Mouse (Mus musculus): Measurements from ENCODE around the gene Cpb2. TPM values are rescaled to one million over a fixed set of nuclear protein-coding genes. Genes with fewer than 3 reads are reported as not detected.

Gene Cpb2
- total RNA-seq, 2 experiments from 2014 or later: not detected

- no peak for ATAC-seq (ENCODE audit: poor library complexity, severe bottlenecking)
Measured at GRCm38 (mm10) chr14:75246024-75247000, 4.2 kb downstream of the Cpb2 start.

- no peak for ATAC-seq (ENCODE audit: poor library complexity, severe bottlenecking)
Measured at GRCm38 (mm10) chr14:75250432-75250831, 8.3 kb downstream of the Cpb2 start.

- peak; percentile 86 for ATAC-seq (ENCODE audit: poor library complexity, severe bottlenecking)
Measured at GRCm38 (mm10) chr14:75256521-75256920, 14.4 kb downstream of the Cpb2 start.

GRCm38 (mm10) chr14:75269531-75269930, 27.4 kb downstream of the Cpb2 start:
- no peak for ATAC-seq (ENCODE audit: poor library complexity, severe bottlenecking)

GRCm38 (mm10) chr14:75279716-75280115, 37.6 kb downstream of the Cpb2 start:
- no peak for ATAC-seq (ENCODE audit: poor library complexity, severe bottlenecking)

GRCm38 (mm10) chr14:75280406-75280805, 38.3 kb downstream of the Cpb2 start:
- ATAC-seq (ENCODE audit: poor library complexity, severe bottlenecking): no peak

- peak; percentile 1; the same call in 1 of the 2 replicates for ATAC-seq (ENCODE audit: poor library complexity, severe bottlenecking)
Measured at GRCm38 (mm10) chr14:75283609-75284192, 41.6 kb downstream of the Cpb2 start.

- ATAC-seq (ENCODE audit: poor library complexity, severe bottlenecking): peak; percentile 99
Measured at GRCm38 (mm10) chr14:75284193-75284915, 42.3 kb downstream of the Cpb2 start, which contains the start of gene Zc3h13. Zc3h13 (plus strand) TSS chr14:75284373.

GRCm38 (mm10) chr14:75301081-75301480, 59.0 kb downstream of the Cpb2 start:
- ATAC-seq (ENCODE audit: poor library complexity, severe bottlenecking): no peak

- ATAC-seq (ENCODE audit: poor library complexity, severe bottlenecking): no peak
Measured at GRCm38 (mm10) chr14:75303807-75304206, 61.7 kb downstream of the Cpb2 start.

GRCm38 (mm10) chr14:75307855-75308254, 65.8 kb downstream of the Cpb2 start:
- ATAC-seq (ENCODE audit: poor library complexity, severe bottlenecking): no peak

GRCm38 (mm10) chr14:75309336-75309992, 67.4 kb downstream of the Cpb2 start:
- ATAC-seq (ENCODE audit: poor library complexity, severe bottlenecking): no peak

- no peak for ATAC-seq (ENCODE audit: poor library complexity, severe bottlenecking)
Measured at GRCm38 (mm10) chr14:75314484-75314883, 72.4 kb downstream of the Cpb2 start.

GRCm38 (mm10) chr14:75318736-75319135, 76.6 kb downstream of the Cpb2 start:
- ATAC-seq (ENCODE audit: poor library complexity, severe bottlenecking): peak; percentile 59

- ATAC-seq (ENCODE audit: poor library complexity, severe bottlenecking): peak; percentile 49; the same call in 1 of the 2 replicates
Measured at GRCm38 (mm10) chr14:75320269-75320668, 78.2 kb downstream of the Cpb2 start.

GRCm38 (mm10) chr14:75323354-75323753, 81.3 kb downstream of the Cpb2 start:
- no peak for ATAC-seq (ENCODE audit: poor library complexity, severe bottlenecking)

- no peak for ATAC-seq (ENCODE audit: poor library complexity, severe bottlenecking)
Measured at GRCm38 (mm10) chr14:75328062-75328461, 86.0 kb downstream of the Cpb2 start.

GRCm38 (mm10) chr14:75330621-75331020, 88.5 kb downstream of the Cpb2 start:
- ATAC-seq (ENCODE audit: poor library complexity, severe bottlenecking): peak; percentile 52

All from megakaryocyte, adult 5-6 weeks (primary cell).